Comparison of ENCODE assay signal across 13 mouse cellular contexts in the genomic region with DNA sequence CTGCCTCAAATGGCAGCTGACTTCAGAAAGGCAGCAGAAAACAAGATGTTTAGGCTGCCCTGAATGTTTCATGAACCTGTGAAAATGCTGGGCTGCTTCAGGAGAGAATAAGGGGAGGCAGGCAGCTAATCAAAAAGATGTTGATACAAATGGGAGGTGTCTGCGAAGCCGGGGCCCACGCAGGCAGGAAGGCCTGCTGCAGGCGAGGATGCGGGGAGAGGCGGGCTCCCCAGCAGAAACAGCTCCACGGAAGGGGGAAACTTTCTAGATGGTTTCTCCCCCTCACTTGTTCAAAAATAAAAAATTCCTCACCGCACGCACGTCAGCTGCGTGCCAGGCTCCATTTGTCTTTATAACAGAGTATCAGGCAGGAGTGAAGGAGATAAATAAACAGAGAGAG. TPM values are rescaled to one million over a fixed set of nuclear protein-coding genes. Genes with fewer than 3 reads are reported as not detected.
A peak's percentile ranks its signal among the peaks of the same experiment; 100 is the strongest.
DNase-seq lines count a peak whose midpoint lies in the region; ATAC-seq lines count a peak whose summit lies in the region.
"Had no signal": no experiment of that assay in that cellular context is flagged by ENCODE, and none has a peak within 500 bp of the region (broad histone marks: within the 10 kb centered on the region; RNA-seq: fewer than 3 reads in every experiment).

No protein-coding gene starts in this region.

- 0 out of 2 replicates have a peak overlapping the region, but pooled peaks have one; percentile 23 for H3K27ac ChIP-seq in forebrain, embryonic 16.5 days (ENCODE audit: low read length)
- no peak overlapping the region; the same call in 1 of the 2 replicates for H3K27ac ChIP-seq in neural tube, embryonic 12.5 days
- H3K27ac ChIP-seq in limb, embryonic 10.5 days = no peak overlapping the region
- H3K27ac ChIP-seq: embryonic facial prominence, embryonic 15.5 days; limb, embryonic 12.5 days had no signal

- H3K9me3 ChIP-seq in forebrain, embryonic 16.5 days (ENCODE audit: control insufficient read depth, low read length) = no peaks in the 10 kb centered on the region
- H3K9me3 ChIP-seq in neural tube, embryonic 12.5 days = no peaks in the 10 kb centered on the region
- no peaks in the 10 kb centered on the region for H3K9me3 ChIP-seq in limb, embryonic 10.5 days (replicated peaks)
- H3K9me3 ChIP-seq: embryonic facial prominence, embryonic 15.5 days; limb, embryonic 12.5 days had no signal

- H3K4me1 ChIP-seq in forebrain, embryonic 16.5 days (replicated peaks; ENCODE audit: control insufficient read depth, insufficient read depth, low read length) = peaks cover 36% of the 10 kb centered on the region
- H3K4me1 ChIP-seq in neural tube, embryonic 12.5 days = peaks cover 60% of the 10 kb centered on the region
- H3K4me1 ChIP-seq in limb, embryonic 10.5 days = peaks cover 60% of the 10 kb centered on the region

- peaks cover 8% of the 10 kb centered on the region; the same call in 1 of the 2 replicates for H3K27me3 ChIP-seq in forebrain, embryonic 16.5 days (replicated peaks; ENCODE audit: control insufficient read depth, insufficient read depth, low read length)
- peaks cover 42% of the 10 kb centered on the region for H3K27me3 ChIP-seq in neural tube, embryonic 12.5 days (replicated peaks)
- peaks cover 80% of the 10 kb centered on the region for H3K27me3 ChIP-seq in limb, embryonic 10.5 days (ENCODE audit: low read depth, poor library complexity, severe bottlenecking)

- WGBS in forebrain, embryonic 16.5 days = 70% methylated on average over 11 of the region's 11 CpGs
- WGBS in neural tube, embryonic 12.5 days = 68% methylated on average over 11 of the region's 11 CpGs
- WGBS in limb, embryonic 10.5 days = 64% methylated on average over 11 of the region's 11 CpGs

- H3K4me3 ChIP-seq in forebrain, embryonic 16.5 days (replicated peaks; ENCODE audit: low read length) = no peak overlapping the region
- H3K4me3 ChIP-seq in neural tube, embryonic 12.5 days = 0 out of 2 replicates have a peak overlapping the region, but pooled peaks have one; percentile 69
- no peak overlapping the region for H3K4me3 ChIP-seq in limb, embryonic 10.5 days
- H3K4me3 ChIP-seq: embryonic facial prominence, embryonic 15.5 days; limb, embryonic 12.5 days had no signal

- no peak for ATAC-seq in forebrain, embryonic 16.5 days
- no peak for ATAC-seq in neural tube, embryonic 12.5 days (ENCODE audit: low FRiP score, low read depth)
- ATAC-seq in activated CD4-positive, CD25-positive, alpha-beta regulatory T cell, adult 4 months = no peak

- H3K9ac ChIP-seq in forebrain, embryonic 16.5 days (replicated peaks; ENCODE audit: low read depth, low read length) = 0 out of 2 replicates have a peak overlapping the region, but pooled peaks have one; percentile 3
- 0 out of 2 replicates have a peak overlapping the region, but pooled peaks have one; percentile 85 for H3K9ac ChIP-seq in neural tube, embryonic 12.5 days
- H3K9ac ChIP-seq: embryonic facial prominence, embryonic 15.5 days; limb, embryonic 12.5 days had no signal

- H3K36me3 ChIP-seq in forebrain, embryonic 16.5 days (ENCODE audit: control insufficient read depth, insufficient read depth) = no peaks in the 10 kb centered on the region
- no peaks in the 10 kb centered on the region for H3K36me3 ChIP-seq in neural tube, embryonic 12.5 days
- no peaks in the 10 kb centered on the region for H3K36me3 ChIP-seq in limb, embryonic 10.5 days
- H3K36me3 ChIP-seq: embryonic facial prominence, embryonic 15.5 days; limb, embryonic 12.5 days had no signal

- DNase-seq in layer of hippocampus, adult 11-12 months (ENCODE audit: low spot score) = peak; percentile 64
- no peak for DNase-seq in layer of hippocampus, postnatal 10 days (ENCODE audit: low spot score in 2 of 2)
- peak; percentile 56 for DNase-seq in cerebellum, adult 9-11 months
- no peak for DNase-seq in thymus, postnatal 0 days (ENCODE audit: low spot score)
- no peak for DNase-seq in limb, embryonic 10.5 days (ENCODE audit: low spot score)
- DNase-seq: gastrocnemius, postnatal 25 days; kidney, adult 8-10 months; lung, adult 2 months had no signal

- peak overlapping the region; percentile 92 for H3K4me2 ChIP-seq in forebrain, embryonic 16.5 days (ENCODE audit: low read length)
- peak overlapping the region; percentile 72 for H3K4me2 ChIP-seq in neural tube, embryonic 12.5 days (replicated peaks)
- H3K4me2 ChIP-seq: embryonic facial prominence, embryonic 15.5 days; limb, embryonic 12.5 days had no signal

RNA-seq across cellular contexts. Expression of a gene that starts 5.7 kb away (rescaled TPM):
- 100 to 1,000 TPM; 205 to 226 TPM for total RNA-seq in layer of hippocampus, postnatal 10 days (2021)
- 46.4 and 56.3 TPM in 2 replicates for polyA plus RNA-seq in forebrain, embryonic 16.5 days (2015; fragmentation: Nextera tagmentation; extraction: Ambion mirVana)
- 44.8 and 52.6 TPM in 2 replicates for polyA plus RNA-seq in neural tube, embryonic 12.5 days (2016; fragmentation: Nextera tagmentation; extraction: Ambion mirVana)
- 0.26 and 0.28 TPM in 2 replicates for polyA plus RNA-seq in thymus, postnatal 0 days (2015; fragmentation: Nextera tagmentation; extraction: Ambion mirVana)
- 1.4 and 1.7 TPM in 2 replicates for polyA plus RNA-seq in limb, embryonic 10.5 days (2016; fragmentation: Nextera tagmentation; extraction: Ambion mirVana)
- under 1 TPM in 1 of 2 experiments, not detected in 1; 0.11 TPM for polyA plus RNA-seq in activated CD4-positive, CD25-positive, alpha-beta regulatory T cell, adult 4 months (2017; shearing (Covaris generic))

Comparison
In these comparisons a context has a peak if more than half of its experiments do, and no peak if none do; other contexts are left out.
1. DNase-seq: peak in layer of hippocampus, adult 11-12 months (single experiment) and cerebellum, adult 9-11 months (single experiment); none in layer of hippocampus, postnatal 10 days (0 of 2), thymus, postnatal 0 days (single experiment) and limb, embryonic 10.5 days (single experiment).
2. RNA of a gene that starts 5.7 kb away (polyA plus RNA-seq): 46.4 to 56.3 TPM in forebrain, embryonic 16.5 days and 44.8 to 52.6 TPM in neural tube, embryonic 12.5 days; 1.4 to 1.7 TPM in limb, embryonic 10.5 days, 0.26 to 0.28 TPM in thymus, postnatal 0 days and 0.11 TPM in activated CD4-positive, CD25-positive, alpha-beta regulatory T cell, adult 4 months; every median in the first group is over 10 times any median in the second.